Mouse (Mus musculus) embryo, embryonic 11 days (tissue): ENCODE data around the gene Enkur.
"Not testable (repeated sequence)": the region's sequence is repeated elsewhere in the genome, so short reads cannot be mapped to it uniquely, and the experiment has no call there.

Source experiments
- DNase-seq: peaks from one replicate; pipeline ENCODE4 v3.0.0-alpha.2; 2015

The Enkur gene

GRCm38 (mm10) chr2:21204912-21205830 lies at the start of gene Enkur, which contains the start of gene Thnsl1:
Gene Enkur (minus strand): TSS chr2:21205365.
Gene Thnsl1 (plus strand): TSS chr2:21205724.
- peak; percentile 97 for DNase-seq

- no peak for DNase-seq
These were observed 49.1 kb upstream of the Enkur start for GRCm38 (mm10) chr2:21254308-21254707.

- DNase-seq: no peak
These were observed 48.5 kb upstream of the Enkur start for GRCm38 (mm10) chr2:21253644-21254043.

- DNase-seq: no peak
These were observed 40.4 kb upstream of the Enkur start for GRCm38 (mm10) chr2:21245477-21246102.

GRCm38 (mm10) chr2:21244986-21245385 lies 39.8 kb upstream of the Enkur start:
- no peak for DNase-seq

GRCm38 (mm10) chr2:21244104-21244503 lies 38.9 kb upstream of the Enkur start:
- DNase-seq: not testable (repeated sequence)

GRCm38 (mm10) chr2:21236846-21237245 lies 31.7 kb upstream of the Enkur start:
- no peak for DNase-seq

GRCm38 (mm10) chr2:21235844-21236386 lies 30.8 kb upstream of the Enkur start:
- no peak for DNase-seq

- no peak for DNase-seq
These were observed 29.9 kb upstream of the Enkur start for GRCm38 (mm10) chr2:21234871-21235648.

GRCm38 (mm10) chr2:21231147-21231546 lies 26.0 kb upstream of the Enkur start:
- DNase-seq: no peak

GRCm38 (mm10) chr2:21230276-21230675 lies 25.1 kb upstream of the Enkur start:
- no peak for DNase-seq

GRCm38 (mm10) chr2:21222453-21223384 lies 17.6 kb upstream of the Enkur start:
- no peak for DNase-seq

- DNase-seq: no peak
These were observed 10.1 kb upstream of the Enkur start for GRCm38 (mm10) chr2:21215284-21215683.

- no peak for DNase-seq
These were observed 9.2 kb upstream of the Enkur start for GRCm38 (mm10) chr2:21214322-21214721.

- DNase-seq: no peak
These were observed 6.2 kb upstream of the Enkur start for GRCm38 (mm10) chr2:21211361-21211760.

- no peak for DNase-seq
These were observed 1.1 kb upstream of the Enkur start for GRCm38 (mm10) chr2:21206278-21206677.

GRCm38 (mm10) chr2:21205831-21206159 lies 630 bp upstream of the Enkur start:
- no peak for DNase-seq

- DNase-seq: no peak
These were observed 2.4 kb downstream of the Enkur start for GRCm38 (mm10) chr2:21202754-21203153.

- DNase-seq: no peak
These were observed 6.1 kb downstream of the Enkur start for GRCm38 (mm10) chr2:21199051-21199450.

GRCm38 (mm10) chr2:21195233-21195632 lies 9.9 kb downstream of the Enkur start:
- DNase-seq: no peak

GRCm38 (mm10) chr2:21191232-21191631 lies 13.9 kb downstream of the Enkur start:
- no peak for DNase-seq

- DNase-seq: no peak
These were observed 16.6 kb downstream of the Enkur start for GRCm38 (mm10) chr2:21188610-21189009.
